Mouse (Mus musculus) kidney, adult 2 months (tissue): Measurements from ENCODE around the gene Plppr3. TPM values are rescaled to one million over a fixed set of nuclear protein-coding genes. Genes with fewer than 3 reads are reported as not detected.
A peak's percentile ranks its signal among the peaks of the same experiment; 100 is the strongest.

Experiments used
- DNase-seq: peaks from one replicate; pipeline ENCODE4 v3.0.0; 2021
- H3K27ac ChIP-seq: fragments of 200-500 bp; 2 replicates; pipeline ENCODE4 v1.5.1; 2012; ENCODE audit warnings: low read depth, low read length, control low read depth, inconsistent platforms; ENCODE audit not compliant: insufficient read depth
- H3K27me3 ChIP-seq: fragments of 200-500 bp; replicated peaks from 2 replicates; pipeline ENCODE4 v1.6.1; 2012; ENCODE audit warnings: mild to moderate bottlenecking, moderate library complexity, low read length, inconsistent platforms; ENCODE audit not compliant: control insufficient read depth, insufficient read depth
- H3K36me3 ChIP-seq: fragments of 200-500 bp; 2 replicates; pipeline ENCODE4 v1.6.1; 2012; ENCODE audit warnings: mild to moderate bottlenecking, moderate library complexity, low read length, inconsistent platforms; ENCODE audit not compliant: control insufficient read depth, insufficient read depth
- H3K4me1 ChIP-seq: fragments of 200-500 bp; 2 replicates; pipeline ENCODE4 v1.6.1; 2011; ENCODE audit warnings: low read length; ENCODE audit not compliant: control insufficient read depth, insufficient read depth
- H3K4me3 ChIP-seq: fragments of 200-500 bp; 2 replicates; pipeline ENCODE4 v1.5.1; 2011; ENCODE audit warnings: mild to moderate bottlenecking, low read depth, low read length, control low read depth; ENCODE audit not compliant: insufficient read depth
- CTCF ChIP-seq: fragments of 200-500 bp; conservative IDR thresholded peaks from 2 replicates; pipeline ENCODE4 v1.5.1; 2011; ENCODE audit warnings: low read depth, mild to moderate bottlenecking, control low read depth, low read length, moderate library complexity, mixed read lengths; ENCODE audit not compliant: insufficient read depth, insufficient read length
- POLR2A ChIP-seq: fragments of 200-500 bp; IDR thresholded peaks from one replicate; pipeline ENCODE4 v1.6.1; 2011; ENCODE audit warnings: low read depth, low read length, control low read depth
- WGBS: fragments of 180-500 bp; shearing (Covaris S2); methylation state at CpG from one replicate; pipeline ENCODE4 v1.1.7; 2018; 5-methylcytosine and 5-hydroxymethylcytosine counted together
- polyA plus RNA-seq: library from polyadenylated mRNA; depleted of rRNA; stranded (reverse); fragments of >200 nt; gene quantifications from 2 replicates; pipeline ENCODE4 v1.2.3, GENCODE M21; 2012; rRNA removed

The Plppr3 gene
- polyA plus RNA-seq, result 2.7 and 3.2 TPM in 2 replicates

GRCm38 (mm10) chr10:79874290-79874862 lies at the start of gene Plppr3, which contains the start of gene Prtn3:
Gene Plppr3, minus strand, starts transcription at chr10:79874634.
Gene Prtn3, plus strand, starts transcription at chr10:79874476.
- WGBS, result 2% methylated on average over 57 of the region's 57 CpGs
- Histone ChIP-seq H3K27me3 (no peaks in the 10 kb centered on the region), H3K27ac (no peak within 1 kb of the TSS), H3K4me3 (peak within 1 kb of the TSS; percentile 47), H3K4me1 (0 out of 2 replicates have a peak, but pooled peaks cover 6% of the 10 kb centered on the region), H3K36me3 (no peaks in the 10 kb centered on the region)
- no peak for DNase-seq
- TF ChIP-seq POLR2A, result no peak
- TF ChIP-seq CTCF, result no peak

- Histone ChIP-seq H3K27ac (no peak overlapping the region), H3K4me1 (peaks cover 5% of the 10 kb centered on the region; the same call in 1 of the 2 replicates), H3K4me3 (no peak overlapping the region), H3K27me3 (no peaks in the 10 kb centered on the region), H3K36me3 (no peaks in the 10 kb centered on the region)
- no peak for TF ChIP-seq POLR2A
- TF ChIP-seq CTCF, result no peak
- no peak for DNase-seq
- WGBS, result 30% methylated on average over 34 of the region's 34 CpGs
Observed at GRCm38 (mm10) chr10:79921572-79921971, 47.1 kb upstream of the Plppr3 start.

GRCm38 (mm10) chr10:79920958-79921535 lies 46.6 kb upstream of the Plppr3 start, which contains the start of gene R3hdm4:
Gene R3hdm4, minus strand, starts transcription at chr10:79921208.
- TF ChIP-seq POLR2A (no peak), CTCF (no peak)
- no peak for DNase-seq
- H3K36me3 ChIP-seq, result no peaks in the 10 kb centered on the region
- H3K27me3 ChIP-seq, result no peaks in the 10 kb centered on the region
- no peak within 1 kb of the TSS for H3K4me3 ChIP-seq
- H3K4me1 ChIP-seq, result peaks cover 7% of the 10 kb centered on the region
- 19% methylated on average over 41 of the region's 41 CpGs for WGBS
- no peak within 1 kb of the TSS for H3K27ac ChIP-seq

GRCm38 (mm10) chr10:79920056-79920890 lies 45.8 kb upstream of the Plppr3 start:
- WGBS, result 37% methylated on average over 26 of the region's 26 CpGs
- DNase-seq, result no peak
- H3K4me1 ChIP-seq, result peaks cover 11% of the 10 kb centered on the region
- TF ChIP-seq CTCF (no peak), POLR2A (no peak)
- H3K4me3 ChIP-seq, result no peak overlapping the region
- no peaks in the 10 kb centered on the region for H3K36me3 ChIP-seq
- no peak overlapping the region for H3K27ac ChIP-seq
- no peaks in the 10 kb centered on the region for H3K27me3 ChIP-seq

GRCm38 (mm10) chr10:79919251-79919849 lies 44.9 kb upstream of the Plppr3 start:
- H3K4me1 ChIP-seq, result peaks cover 12% of the 10 kb centered on the region
- no peak overlapping the region for H3K27ac ChIP-seq
- H3K36me3 ChIP-seq, result no peaks in the 10 kb centered on the region
- H3K27me3 ChIP-seq, result no peaks in the 10 kb centered on the region
- TF ChIP-seq CTCF, result no peak
- no peak for TF ChIP-seq POLR2A
- no peak for DNase-seq
- WGBS, result 10% methylated on average over 21 of the region's 21 CpGs
- H3K4me3 ChIP-seq, result 0 out of 2 replicates have a peak overlapping the region, but pooled peaks have one; percentile 32

- 39% methylated on average over 35 of the region's 35 CpGs for WGBS
- peaks cover 12% of the 10 kb centered on the region for H3K4me1 ChIP-seq
- TF ChIP-seq CTCF (no peak), POLR2A (no peak)
- no peak for DNase-seq
- no peaks in the 10 kb centered on the region for H3K36me3 ChIP-seq
- peak overlapping the region; percentile 27; the same call in 1 of the 2 replicates for H3K4me3 ChIP-seq
- H3K27me3 ChIP-seq, result no peaks in the 10 kb centered on the region
- no peak overlapping the region for H3K27ac ChIP-seq
Observed at GRCm38 (mm10) chr10:79918231-79919078, 44.0 kb upstream of the Plppr3 start.
